Mouse (Mus musculus): Measurements from ENCODE around the gene Scpep1.
"Not testable (repeated sequence)": the region's sequence is repeated elsewhere in the genome, so short reads cannot be mapped to it uniquely, and the experiment has no call there.

The Scpep1 gene

GRCm38 (mm10) chr11:88955217-88955969 is at the start of gene Scpep1:
Gene Scpep1 (minus strand): TSS chr11:88955465.
- peak; percentile 94 for DNase-seq (ENCODE audit: low read depth)

GRCm38 (mm10) chr11:89003726-89004125 is 48.5 kb upstream of the Scpep1 start:
- no peak for DNase-seq (ENCODE audit: low read depth)

- DNase-seq (ENCODE audit: low read depth): no peak
Observed at GRCm38 (mm10) chr11:89003078-89003477, 47.8 kb upstream of the Scpep1 start.

GRCm38 (mm10) chr11:89002621-89003020 is 47.4 kb upstream of the Scpep1 start:
- no peak for DNase-seq (ENCODE audit: low read depth)

GRCm38 (mm10) chr11:89002068-89002467 is 46.8 kb upstream of the Scpep1 start:
- no peak for DNase-seq (ENCODE audit: low read depth)

GRCm38 (mm10) chr11:89001569-89001968 is 46.3 kb upstream of the Scpep1 start:
- DNase-seq (ENCODE audit: low read depth): no peak

- no peak for DNase-seq (ENCODE audit: low read depth)
Observed at GRCm38 (mm10) chr11:89000527-89000819, 45.2 kb upstream of the Scpep1 start.

GRCm38 (mm10) chr11:88999723-89000526 is 44.7 kb upstream of the Scpep1 start:
- no peak for DNase-seq (ENCODE audit: low read depth)

- DNase-seq (ENCODE audit: low read depth): peak; percentile 94
Observed at GRCm38 (mm10) chr11:88998974-88999722, 43.9 kb upstream of the Scpep1 start, which contains the start of gene Trim25. Gene Trim25 (plus strand): TSS chr11:88999376.

GRCm38 (mm10) chr11:88998406-88998805 is 43.1 kb upstream of the Scpep1 start:
- DNase-seq (ENCODE audit: low read depth): no peak

GRCm38 (mm10) chr11:88997343-88997742 is 42.1 kb upstream of the Scpep1 start:
- DNase-seq (ENCODE audit: low read depth): not testable (repeated sequence)

GRCm38 (mm10) chr11:88996427-88996826 is 41.2 kb upstream of the Scpep1 start:
- no peak for DNase-seq (ENCODE audit: low read depth)

GRCm38 (mm10) chr11:88995616-88996015 is 40.4 kb upstream of the Scpep1 start:
- no peak for DNase-seq (ENCODE audit: low read depth)

GRCm38 (mm10) chr11:88994492-88994891 is 39.2 kb upstream of the Scpep1 start:
- no peak for DNase-seq (ENCODE audit: low read depth)

- DNase-seq (ENCODE audit: low read depth): peak; percentile 62
Observed at GRCm38 (mm10) chr11:88993625-88994024, 38.4 kb upstream of the Scpep1 start.

GRCm38 (mm10) chr11:88993186-88993585 is 37.9 kb upstream of the Scpep1 start:
- DNase-seq (ENCODE audit: low read depth): no peak

- DNase-seq (ENCODE audit: low read depth): no peak
Observed at GRCm38 (mm10) chr11:88989530-88989929, 34.3 kb upstream of the Scpep1 start.

GRCm38 (mm10) chr11:88988956-88989355 is 33.7 kb upstream of the Scpep1 start:
- DNase-seq (ENCODE audit: low read depth): no peak

GRCm38 (mm10) chr11:88986616-88987015 is 31.4 kb upstream of the Scpep1 start:
- DNase-seq (ENCODE audit: low read depth): no peak

GRCm38 (mm10) chr11:88981337-88981736 is 26.1 kb upstream of the Scpep1 start:
- DNase-seq (ENCODE audit: low read depth): no peak

- DNase-seq (ENCODE audit: low read depth): no peak
Observed at GRCm38 (mm10) chr11:88977188-88977587, 21.9 kb upstream of the Scpep1 start.

- no peak for DNase-seq (ENCODE audit: low read depth)
Observed at GRCm38 (mm10) chr11:88976320-88976719, 21.1 kb upstream of the Scpep1 start.

All from c-Kit-positive CD71-positive TER-119-negative erythroid progenitor cells, embryonic 14.5 days (primary cell).